Comparison of ENCODE assay signal across 16 mouse cellular contexts in genomic region chr17:31962281-31962680, GRCm38 (mm10).
"Had no signal": no experiment of that assay in that cellular context is flagged by ENCODE, and none has a peak within 500 bp of the region (broad histone marks: within the 10 kb centered on the region; RNA-seq: fewer than 3 reads in every experiment).

No protein-coding gene starts in this region.

- H3K4me3 ChIP-seq: left cerebral cortex, adult 2 months; liver, embryonic 13.5 days had no signal

- DNase-seq: kidney, postnatal 10 days; kidney, postnatal 36 days; layer of hippocampus, postnatal 36 days; liver, embryonic 13.5 days; lung, adult 2 months; lung, postnatal 14 days; lung, postnatal 4 days; midbrain, embryonic 14.5 days; right cerebral cortex, postnatal 14 days; right cerebral cortex, postnatal 4 days; thymus, adult 2 months; thymus, postnatal 14 days; thymus, postnatal 4 days had no signal

- H3K27me3 ChIP-seq: liver, embryonic 13.5 days had no signal

- H3K9ac ChIP-seq: liver, embryonic 13.5 days had no signal

- H3K27ac ChIP-seq: left cerebral cortex, adult 2 months; liver, embryonic 13.5 days; stomach, postnatal 0 days had no signal

- H3K36me3 ChIP-seq: liver, embryonic 13.5 days had no signal

- H3K9me3 ChIP-seq: liver, embryonic 13.5 days had no signal

- H3K4me2 ChIP-seq: liver, embryonic 13.5 days; midbrain, embryonic 11.5 days had no signal
